Mouse (Mus musculus) embryonic facial prominence, embryonic 13.5 days (tissue): ENCODE measurements at regions not wholly inside any gene's neighbourhood (a gene's known extent, or its start where the extent isn't known, plus 50 kb on each side); places are given as distances from the start of the nearest gene placed in this dataset.

Experiments
- ATAC-seq: fragments of 200-750 bp; cut with Nextera tagmentation; 2 replicates; pipeline ENCODE4 v1.8.0; 2017; ENCODE audit warnings: low read depth; ENCODE audit not compliant: insufficient number of reproducible peaks, insufficient read depth, low FRiP score, low TSS enrichment
- H3K27ac ChIP-seq: fragments of 300-500 bp; sonication (generic); 2 replicates; pipeline ENCODE4 v1.5.1; 2015; ENCODE audit warnings: moderate library complexity, mild to moderate bottlenecking, inconsistent platforms
- H3K27me3 ChIP-seq: fragments of 300-500 bp; sonication (generic); 2 replicates; pipeline ENCODE4 v1.6.1; 2015; ENCODE audit warnings: mild to moderate bottlenecking, inconsistent platforms
- H3K36me3 ChIP-seq: fragments of 300-500 bp; sonication (generic); 2 replicates; pipeline ENCODE4 v1.6.1; 2015; ENCODE audit warnings: mild to moderate bottlenecking, inconsistent platforms
- H3K4me1 ChIP-seq: fragments of 300-500 bp; sonication (generic); 2 replicates; pipeline ENCODE4 v1.6.1; 2015; ENCODE audit warnings: inconsistent platforms
- H3K4me2 ChIP-seq: fragments of 300-500 bp; sonication (generic); 2 replicates; pipeline ENCODE4 v1.6.1; 2015; ENCODE audit warnings: moderate library complexity, mild to moderate bottlenecking, inconsistent platforms
- H3K4me3 ChIP-seq: fragments of 300-500 bp; sonication (generic); 2 replicates; pipeline ENCODE4 v1.5.1; 2015; ENCODE audit warnings: mild to moderate bottlenecking, inconsistent platforms
- H3K9ac ChIP-seq: fragments of 300-500 bp; sonication (generic); 2 replicates; pipeline ENCODE4 v1.6.1; 2015; ENCODE audit warnings: mild to moderate bottlenecking, inconsistent platforms
- H3K9me3 ChIP-seq: fragments of 300-500 bp; sonication (generic); 2 replicates; pipeline ENCODE4 v1.6.1; 2016; ENCODE audit warnings: inconsistent platforms
- WGBS: fragments of 180-500 bp; shearing (Covaris S2); methylation state at CpG from one replicate; pipeline ENCODE4 v1.1.7; 2015; ENCODE audit warnings: mixed read lengths; 5-methylcytosine and 5-hydroxymethylcytosine counted together

- Histone ChIP-seq H3K36me3 (no peaks in the 10 kb centered on the region), H3K4me2 (no peak overlapping the region; the same call in 1 of the 2 replicates), H3K27ac (no peak overlapping the region), H3K9ac (no peak overlapping the region), H3K9me3 (no peaks in the 10 kb centered on the region), H3K4me3 (no peak overlapping the region), H3K4me1 (no peaks in the 10 kb centered on the region), H3K27me3 (no peaks in the 10 kb centered on the region)
- ATAC-seq, result no peak
- WGBS, result 42% methylated on average over 14 of the region's 14 CpGs
These were observed 470.9 kb downstream of the Epha4 start for GRCm38 (mm10) chr1:77043749-77044564.

DNA sequence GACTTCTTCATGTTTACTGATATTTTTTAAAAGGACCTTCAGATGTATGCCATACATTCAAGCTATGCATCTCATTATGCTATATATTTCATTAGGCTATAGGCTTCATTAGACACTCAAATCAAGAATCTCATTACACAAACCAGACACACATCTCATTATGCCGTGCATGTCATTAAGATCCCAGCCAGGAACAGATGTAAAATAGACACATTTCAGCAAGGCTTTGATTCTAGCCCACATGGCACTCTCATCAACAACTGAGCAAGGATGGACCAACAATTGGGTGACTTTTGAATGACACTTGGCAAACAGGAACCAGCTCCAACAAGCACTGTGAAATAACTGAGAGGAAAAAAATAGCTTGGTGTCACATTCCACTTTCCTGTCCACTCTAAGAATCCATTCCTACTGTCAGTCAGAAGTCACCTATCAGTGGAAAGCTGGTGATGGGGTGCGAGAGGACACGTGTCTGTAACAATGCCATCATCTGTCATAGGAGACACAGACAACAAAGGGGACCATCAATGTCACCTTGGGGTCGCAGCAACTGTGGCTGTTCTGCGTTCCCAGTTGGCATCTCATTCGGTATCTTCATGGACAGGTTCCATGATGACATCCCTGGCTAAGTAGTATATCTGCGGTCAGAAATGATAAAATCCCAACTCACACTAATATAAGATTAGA lies 466.0 kb downstream of the Epha4 start:
- 87% methylated on average over 7 of the region's 7 CpGs for WGBS
- Histone ChIP-seq H3K9ac (no peak overlapping the region), H3K4me2 (no peak overlapping the region), H3K36me3 (no peaks in the 10 kb centered on the region), H3K27me3 (no peaks in the 10 kb centered on the region), H3K4me1 (no peaks in the 10 kb centered on the region), H3K27ac (no peak overlapping the region), H3K9me3 (no peaks in the 10 kb centered on the region), H3K4me3 (no peak overlapping the region)
- ATAC-seq, result no peak

GRCm38 (mm10) chr1:77051239-77051638 lies 463.6 kb downstream of the Epha4 start:
- ATAC-seq, result no peak
- H3K4me3 ChIP-seq, result no peak overlapping the region
- no peaks in the 10 kb centered on the region for H3K9me3 ChIP-seq
- no peak overlapping the region for H3K9ac ChIP-seq
- H3K36me3 ChIP-seq, result no peaks in the 10 kb centered on the region
- WGBS, result 72% methylated on average over 5 of the region's 5 CpGs
- H3K4me2 ChIP-seq, result no peak overlapping the region
- H3K27me3 ChIP-seq, result no peaks in the 10 kb centered on the region
- H3K27ac ChIP-seq, result no peak overlapping the region
- H3K4me1 ChIP-seq, result no peaks in the 10 kb centered on the region

DNA sequence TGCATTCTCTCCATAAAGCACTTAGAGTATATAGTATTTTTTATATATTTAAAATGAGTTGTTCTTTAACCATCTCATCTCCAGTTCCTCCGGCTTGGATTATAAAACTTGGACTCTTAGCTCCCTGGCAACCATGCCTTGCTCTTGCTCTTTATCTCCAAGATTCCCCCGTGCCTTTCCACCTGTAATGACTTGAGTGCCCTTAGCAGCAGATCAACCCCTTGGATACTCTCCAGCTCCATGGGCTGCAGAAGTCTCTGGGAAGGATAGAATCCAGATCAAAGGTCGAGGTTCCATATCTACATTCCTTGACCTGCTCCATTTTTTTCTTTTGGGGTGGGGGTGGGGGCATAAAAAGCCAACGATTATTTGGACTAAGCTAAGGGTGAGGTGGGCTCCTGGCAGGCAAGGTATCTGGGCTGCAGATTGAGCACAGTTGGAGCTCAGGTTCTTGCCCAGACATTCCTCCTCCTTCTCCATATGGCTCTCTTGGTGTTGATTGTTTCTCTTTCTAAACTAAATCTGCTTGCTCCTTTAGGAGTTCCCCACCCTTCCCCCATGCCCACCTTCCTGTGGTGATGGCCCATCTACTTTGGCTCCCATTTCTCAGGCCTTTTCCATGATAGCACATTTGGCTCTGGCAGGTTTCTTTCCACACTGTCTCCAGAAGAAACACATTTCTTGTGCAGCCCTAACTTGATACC lies 460.9 kb downstream of the Epha4 start:
- WGBS, result 73% methylated on average over 4 of the region's 4 CpGs
- no peak overlapping the region for H3K4me2 ChIP-seq
- no peaks in the 10 kb centered on the region for H3K27me3 ChIP-seq
- no peaks in the 10 kb centered on the region for H3K4me1 ChIP-seq
- H3K9me3 ChIP-seq, result no peaks in the 10 kb centered on the region
- no peaks in the 10 kb centered on the region for H3K36me3 ChIP-seq
- no peak for ATAC-seq
- no peak overlapping the region for H3K9ac ChIP-seq
- no peak overlapping the region for H3K27ac ChIP-seq
- no peak overlapping the region for H3K4me3 ChIP-seq

- no peak overlapping the region for H3K27ac ChIP-seq
- no peak overlapping the region for H3K9ac ChIP-seq
- no peaks in the 10 kb centered on the region for H3K4me1 ChIP-seq
- WGBS, result 86% methylated on average over 3 of the region's 3 CpGs
- H3K9me3 ChIP-seq, result no peaks in the 10 kb centered on the region
- ATAC-seq, result no peak
- no peak overlapping the region for H3K4me3 ChIP-seq
- no peaks in the 10 kb centered on the region for H3K27me3 ChIP-seq
- no peak overlapping the region for H3K4me2 ChIP-seq
- H3K36me3 ChIP-seq, result no peaks in the 10 kb centered on the region
These were observed 452.4 kb downstream of the Epha4 start for GRCm38 (mm10) chr1:77062468-77062867.

DNA sequence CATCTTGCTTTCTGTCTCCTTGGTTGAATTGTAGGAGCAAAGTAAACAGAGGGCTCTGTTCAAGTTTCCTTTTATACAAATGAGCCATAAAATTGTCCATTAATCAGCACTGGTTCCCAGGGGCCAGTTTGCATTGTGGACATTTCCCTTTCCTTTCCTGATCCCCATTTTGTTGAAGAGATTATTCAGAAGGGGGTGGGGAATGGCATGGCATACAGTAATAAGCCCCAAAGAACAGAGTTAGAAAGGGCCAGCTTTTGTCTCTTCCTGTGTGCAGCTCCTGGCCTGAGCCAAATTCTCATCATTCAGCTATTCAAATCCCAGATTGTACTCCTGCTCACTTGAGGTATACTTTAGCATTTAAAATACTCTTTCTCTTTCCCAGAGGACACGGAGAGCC lies 441.8 kb downstream of the Epha4 start:
- no peak overlapping the region for H3K4me2 ChIP-seq
- H3K4me3 ChIP-seq, result no peak overlapping the region
- no peaks in the 10 kb centered on the region for H3K27me3 ChIP-seq
- H3K27ac ChIP-seq, result no peak overlapping the region
- no peak overlapping the region for H3K9ac ChIP-seq
- WGBS, result 70% methylated on average over 1 of the region's 1 CpGs
- 0 out of 2 replicates have a peak, but pooled peaks cover 2% of the 10 kb centered on the region for H3K4me1 ChIP-seq
- H3K9me3 ChIP-seq, result no peaks in the 10 kb centered on the region
- ATAC-seq, result no peak
- H3K36me3 ChIP-seq, result no peaks in the 10 kb centered on the region

- Histone ChIP-seq H3K4me1 (no peaks in the 10 kb centered on the region), H3K36me3 (no peaks in the 10 kb centered on the region), H3K4me2 (no peak overlapping the region), H3K27me3 (no peaks in the 10 kb centered on the region), H3K9ac (no peak overlapping the region), H3K9me3 (no peaks in the 10 kb centered on the region), H3K4me3 (no peak overlapping the region), H3K27ac (no peak overlapping the region)
- WGBS, result 77% methylated on average over 13 of the region's 13 CpGs
- no peak for ATAC-seq
These were observed 439.7 kb downstream of the Epha4 start for GRCm38 (mm10) chr1:77074926-77075885.

DNA sequence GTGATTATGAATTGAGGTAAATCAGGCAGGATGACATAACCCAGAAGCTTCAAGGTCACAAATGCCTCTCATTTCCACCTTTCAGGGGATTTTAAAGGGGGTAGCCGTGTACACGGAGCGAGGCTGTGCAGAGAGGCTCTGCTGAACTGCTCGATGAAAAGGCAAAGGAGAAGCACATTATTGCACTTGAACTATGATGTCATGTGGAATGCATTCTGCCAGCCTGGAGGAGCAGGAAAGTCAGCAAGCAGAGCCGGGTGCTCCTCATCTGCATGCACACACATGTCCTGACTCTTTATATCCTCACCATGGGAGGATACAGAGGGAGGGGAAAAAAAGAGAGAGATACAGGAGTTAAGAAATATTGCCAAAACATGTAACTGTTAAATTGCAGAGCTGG lies 434.1 kb downstream of the Epha4 start:
- no peaks in the 10 kb centered on the region for H3K36me3 ChIP-seq
- 31% methylated on average over 5 of the region's 5 CpGs for WGBS
- H3K9me3 ChIP-seq, result no peaks in the 10 kb centered on the region
- peaks cover 3% of the 10 kb centered on the region; the same call in 1 of the 2 replicates for H3K27me3 ChIP-seq
- H3K4me1 ChIP-seq, result peaks cover 31% of the 10 kb centered on the region
- no peak overlapping the region for H3K4me3 ChIP-seq
- H3K27ac ChIP-seq, result peak overlapping the region; percentile 57; the same call in 1 of the 2 replicates
- H3K4me2 ChIP-seq, result no peak overlapping the region
- no peak for ATAC-seq
- no peak overlapping the region for H3K9ac ChIP-seq

DNA sequence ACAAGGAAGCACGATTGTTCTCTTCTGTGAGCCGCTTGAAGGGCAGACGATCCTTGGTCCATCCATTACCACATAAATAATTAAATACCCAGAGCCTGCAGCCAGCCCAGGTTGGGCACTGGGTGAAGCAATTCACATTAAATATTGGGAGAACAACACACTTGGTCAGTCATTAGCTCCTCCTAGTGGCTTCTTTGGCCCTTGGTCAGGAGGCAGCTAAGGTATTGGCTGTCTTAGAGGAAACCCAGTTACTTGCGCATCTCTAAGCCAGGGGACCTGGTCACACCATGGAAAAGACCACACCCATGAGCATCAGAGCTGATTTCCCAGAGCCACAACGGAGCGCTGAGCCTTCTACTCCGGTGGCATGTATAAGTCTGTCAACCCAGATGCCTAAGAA lies 433.2 kb downstream of the Epha4 start:
- ATAC-seq, result no peak

DNA sequence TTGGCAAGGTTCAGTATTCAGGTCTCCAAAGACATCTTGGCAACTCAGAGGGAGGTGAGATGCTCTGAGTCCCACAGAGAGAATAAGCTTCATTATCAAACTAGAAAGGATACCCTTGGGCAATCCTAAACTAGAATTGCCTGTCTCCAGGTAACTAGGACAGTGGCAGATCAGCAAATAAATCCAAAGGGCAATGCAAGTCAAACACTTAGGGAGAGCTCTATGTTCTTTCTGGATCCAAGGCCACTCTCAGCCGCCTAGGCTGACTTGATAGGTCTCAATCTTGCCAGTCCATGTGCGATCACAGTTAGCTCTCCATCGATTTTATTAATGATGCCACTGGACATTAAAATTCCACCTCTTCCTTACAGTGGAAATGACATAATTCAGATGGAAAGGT lies 432.5 kb downstream of the Epha4 start:
- H3K4me1 ChIP-seq, result peaks cover 31% of the 10 kb centered on the region
- no peak overlapping the region for H3K4me2 ChIP-seq
- H3K27me3 ChIP-seq, result peaks cover 3% of the 10 kb centered on the region; the same call in 1 of the 2 replicates
- H3K4me3 ChIP-seq, result no peak overlapping the region
- no peaks in the 10 kb centered on the region for H3K9me3 ChIP-seq
- no peaks in the 10 kb centered on the region for H3K36me3 ChIP-seq
- 90% methylated on average over 3 of the region's 3 CpGs for WGBS
- no peak overlapping the region for H3K27ac ChIP-seq
- no peak overlapping the region for H3K9ac ChIP-seq
- ATAC-seq, result no peak

More for the DNA sequence above, 433.2 kb downstream of the Epha4 start:
- Histone ChIP-seq H3K27ac (no peak overlapping the region), H3K27me3 (peaks cover 3% of the 10 kb centered on the region; the same call in 1 of the 2 replicates), H3K4me3 (no peak overlapping the region), H3K4me2 (no peak overlapping the region), H3K9me3 (no peaks in the 10 kb centered on the region), H3K36me3 (no peaks in the 10 kb centered on the region), H3K4me1 (peaks cover 31% of the 10 kb centered on the region), H3K9ac (no peak overlapping the region)
- 53% methylated on average over 7 of the region's 7 CpGs for WGBS

GRCm38 (mm10) chr1:77093551-77093950 lies 421.3 kb downstream of the Epha4 start:
- H3K27me3 ChIP-seq, result no peaks in the 10 kb centered on the region
- 25% methylated on average over 2 of the region's 2 CpGs for WGBS
- H3K36me3 ChIP-seq, result no peaks in the 10 kb centered on the region
- H3K9ac ChIP-seq, result no peak overlapping the region
- no peak overlapping the region for H3K4me3 ChIP-seq
- no peaks in the 10 kb centered on the region for H3K4me1 ChIP-seq
- no peak overlapping the region for H3K4me2 ChIP-seq
- H3K9me3 ChIP-seq, result no peaks in the 10 kb centered on the region
- ATAC-seq, result no peak
- no peak overlapping the region for H3K27ac ChIP-seq
